Mouse (Mus musculus): ENCODE measurements around the gene R3hdm4.

The R3hdm4 gene

DNA sequence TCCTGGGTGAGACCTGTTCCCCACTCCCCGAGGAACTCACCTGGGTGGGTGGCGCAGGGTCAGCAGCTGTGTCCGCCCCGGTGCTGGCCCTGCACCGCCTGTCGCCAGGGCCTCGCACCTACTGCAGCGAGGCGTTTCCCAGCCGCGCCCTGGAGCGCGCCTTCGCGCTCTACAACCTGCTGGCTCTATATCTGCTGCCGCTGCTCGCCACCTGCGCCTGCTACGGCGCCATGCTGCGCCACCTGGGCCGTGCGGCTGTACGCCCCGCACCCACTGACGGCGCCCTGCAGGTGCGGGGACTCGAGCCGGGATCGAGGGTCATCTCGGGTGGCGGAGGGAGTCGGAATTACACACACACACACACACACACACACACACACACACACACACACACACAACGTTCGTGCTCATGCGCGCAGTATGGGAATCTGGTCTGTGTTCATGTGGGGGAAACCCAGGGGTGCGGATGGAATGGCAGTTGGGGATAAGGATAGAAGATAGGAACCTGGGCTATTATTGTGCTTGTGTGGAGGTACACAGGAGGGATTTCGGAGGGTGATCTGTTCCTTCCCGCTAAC, at the start of gene R3hdm4:
TSS of gene R3hdm4 (minus strand) at position 251 of the 578 bp plus-strand sequence.
- no peak for DNase-seq (ENCODE audit: low spot score in 2 of 2)

GRCm38 (mm10) chr10:79970415-79971182, 49.6 kb upstream of the R3hdm4 start, which contains the start of gene Grin3b:
Gene Grin3b (plus strand): TSS chr10:79970715.
- DNase-seq (ENCODE audit: low spot score in 2 of 2): no peak

- DNase-seq (ENCODE audit: low spot score in 2 of 2): no peak
These were observed 48.1 kb upstream of the R3hdm4 start for GRCm38 (mm10) chr10:79969124-79969568.

DNA sequence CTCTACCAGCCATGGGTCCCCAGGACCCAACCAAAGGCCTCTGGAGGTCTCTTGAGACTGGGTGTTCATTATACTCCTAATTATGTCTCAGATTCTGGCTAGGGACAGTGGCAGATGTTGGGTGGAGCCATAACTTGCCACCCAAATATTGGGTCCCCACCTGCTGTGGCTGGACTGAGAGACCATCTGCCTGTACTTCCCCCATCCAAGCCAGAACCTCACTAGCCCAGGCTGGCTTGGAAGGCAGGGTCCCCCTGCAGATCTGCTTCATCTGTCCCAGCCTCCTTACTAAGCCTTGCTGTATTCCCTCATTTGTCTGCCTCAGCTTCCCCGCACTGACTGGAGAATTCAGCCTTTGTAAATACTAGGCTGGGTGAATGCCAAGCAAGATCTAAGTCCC, 47.2 kb upstream of the R3hdm4 start:
- no peak for DNase-seq (ENCODE audit: low spot score in 2 of 2)

GRCm38 (mm10) chr10:79966886-79967400, 45.9 kb upstream of the R3hdm4 start:
- DNase-seq (ENCODE audit: low spot score in 2 of 2): no peak

DNA sequence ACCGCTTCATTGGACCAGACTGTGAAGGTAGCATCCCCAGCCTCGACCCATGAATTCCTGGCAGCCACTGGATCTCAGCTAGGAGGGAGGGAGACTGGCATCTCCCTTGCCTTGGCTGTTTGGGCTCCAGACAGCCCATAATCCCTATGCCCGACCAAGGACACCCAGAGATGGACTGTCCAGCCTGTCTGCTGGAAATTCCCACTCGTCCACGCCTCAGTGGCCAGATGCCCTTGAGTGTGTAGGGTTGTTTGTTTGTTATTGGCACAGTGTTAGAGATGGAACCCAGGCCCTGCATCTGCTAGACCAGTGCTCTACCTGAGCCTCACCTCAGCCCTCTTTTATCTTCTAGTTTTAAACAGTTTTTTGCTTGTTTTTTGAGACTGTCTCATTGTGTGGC, 44.3 kb upstream of the R3hdm4 start:
- DNase-seq (ENCODE audit: low spot score in 2 of 2): no peak

GRCm38 (mm10) chr10:79964727-79965126, 43.7 kb upstream of the R3hdm4 start:
- no peak for DNase-seq (ENCODE audit: low spot score in 2 of 2)

DNA sequence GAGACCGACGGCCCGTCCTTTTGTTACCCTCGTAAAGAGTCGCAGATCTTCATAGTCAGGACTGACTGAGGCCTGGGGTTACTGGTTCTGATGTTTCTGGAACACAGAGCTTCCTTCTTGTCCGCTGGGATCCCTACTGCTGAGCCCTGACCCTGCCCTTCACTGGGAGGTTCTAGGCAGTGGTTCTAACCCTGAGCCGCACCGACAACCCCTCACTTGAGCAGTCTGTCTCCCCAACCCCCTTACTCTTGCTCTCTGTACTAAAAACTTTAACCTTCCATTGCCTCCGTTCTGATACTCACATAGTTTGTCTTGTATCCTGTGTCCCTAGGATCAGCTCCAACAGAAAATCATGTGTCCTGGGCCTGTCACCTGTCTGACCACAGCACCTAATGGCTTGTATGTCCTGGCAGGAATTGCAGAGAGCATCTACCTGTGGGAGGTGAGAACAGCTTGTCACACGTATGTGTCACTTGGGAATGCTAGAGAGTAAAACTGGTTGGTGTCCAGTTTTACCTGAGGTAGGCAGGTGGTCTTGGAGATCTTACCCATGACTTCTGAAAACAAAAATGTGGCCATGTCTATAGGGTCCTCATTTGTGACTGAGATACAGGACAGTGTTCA, 39.8 kb upstream of the R3hdm4 start:
- DNase-seq (ENCODE audit: low spot score in 2 of 2): no peak

DNA sequence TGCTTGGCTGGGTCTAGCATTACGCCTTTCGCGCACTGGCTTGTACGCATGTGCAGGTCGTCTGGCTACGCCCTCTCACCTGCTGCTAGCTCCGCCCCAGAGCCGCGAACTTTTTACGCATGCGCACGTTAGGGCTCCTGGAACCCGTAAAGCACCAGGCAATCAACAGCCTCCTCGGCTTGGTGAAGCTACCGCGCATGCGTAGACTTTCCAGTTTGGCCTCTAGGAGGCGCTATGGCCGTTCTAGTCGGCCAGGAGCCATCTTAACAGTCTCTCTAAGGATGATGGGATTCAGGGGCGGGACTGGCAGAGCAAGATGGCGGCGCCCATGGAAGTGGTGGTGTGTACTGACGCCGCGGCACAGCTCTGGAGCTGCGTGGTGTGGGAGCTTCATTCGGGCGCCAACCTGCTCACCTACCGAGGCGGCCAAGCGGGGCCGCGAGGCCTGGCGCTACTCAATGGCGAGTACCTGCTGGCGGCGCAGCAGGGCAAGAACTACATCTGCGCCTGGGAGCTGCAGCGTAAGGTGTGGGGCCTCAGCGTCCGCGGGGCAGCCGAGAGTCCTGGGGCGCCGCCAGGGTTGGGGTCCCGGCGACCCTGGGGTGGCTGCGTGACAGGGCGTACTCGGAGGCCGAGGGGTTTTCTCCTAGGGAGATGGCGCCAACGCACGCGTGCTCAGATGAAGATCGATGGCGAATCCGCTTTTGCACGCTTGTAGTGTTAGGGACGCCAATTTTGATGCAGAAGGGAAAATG, 39.0 kb upstream of the R3hdm4 start, which contains the start of gene Wdr18:
TSS of gene Wdr18 (plus strand) at position 306 of the 755 bp plus-strand sequence.
- peak; percentile 99 to 100 for DNase-seq (ENCODE audit: low spot score in 2 of 2)

GRCm38 (mm10) chr10:79959412-79959811, 38.4 kb upstream of the R3hdm4 start:
- peak in 1 of 2 experiments; percentile 52 for DNase-seq (ENCODE audit: low spot score in 2 of 2)

DNA sequence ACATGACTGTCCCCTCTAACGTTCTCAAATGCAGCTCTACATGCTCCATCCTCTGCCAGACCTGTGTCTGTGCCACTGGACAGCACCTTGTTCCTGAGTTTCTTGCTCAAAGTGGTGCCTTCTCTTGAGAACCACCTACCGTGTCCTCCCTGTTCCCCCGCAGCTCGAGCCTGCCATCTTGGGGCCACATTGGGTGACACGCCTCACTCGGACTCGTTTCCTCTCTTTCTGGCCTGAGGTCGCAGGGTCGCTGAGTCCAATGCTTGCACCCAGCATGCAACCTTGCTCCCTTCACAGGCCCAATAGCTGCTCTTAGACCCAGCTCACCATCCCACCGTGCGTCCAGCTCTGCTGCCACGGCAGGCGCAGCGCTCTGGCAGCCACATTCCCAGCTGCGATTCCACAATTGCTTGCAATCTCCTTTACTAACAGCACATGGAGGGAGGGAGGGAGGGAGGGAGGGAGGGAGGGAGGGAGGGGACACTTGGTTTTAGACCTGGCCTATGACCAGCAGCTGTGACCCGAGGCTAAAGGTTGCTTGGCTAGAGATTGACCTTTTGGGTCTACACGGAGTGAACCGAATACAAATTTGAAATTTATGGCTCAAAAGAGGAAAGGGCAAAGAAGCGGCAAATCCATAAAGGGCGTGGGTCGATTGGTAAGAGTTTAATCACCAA, 37.3 kb upstream of the R3hdm4 start:
- DNase-seq (ENCODE audit: low spot score in 2 of 2): peak; percentile 80 to 87

- DNase-seq (ENCODE audit: low spot score in 2 of 2): no peak
These were observed 35.7 kb upstream of the R3hdm4 start for GRCm38 (mm10) chr10:79956643-79957154.

GRCm38 (mm10) chr10:79955691-79956090, 34.7 kb upstream of the R3hdm4 start:
- no peak for DNase-seq (ENCODE audit: low spot score in 2 of 2)

- peak in 1 of 2 experiments; percentile 50 for DNase-seq (ENCODE audit: low spot score in 2 of 2)
These were observed 32.9 kb upstream of the R3hdm4 start for GRCm38 (mm10) chr10:79953946-79954345.

DNA sequence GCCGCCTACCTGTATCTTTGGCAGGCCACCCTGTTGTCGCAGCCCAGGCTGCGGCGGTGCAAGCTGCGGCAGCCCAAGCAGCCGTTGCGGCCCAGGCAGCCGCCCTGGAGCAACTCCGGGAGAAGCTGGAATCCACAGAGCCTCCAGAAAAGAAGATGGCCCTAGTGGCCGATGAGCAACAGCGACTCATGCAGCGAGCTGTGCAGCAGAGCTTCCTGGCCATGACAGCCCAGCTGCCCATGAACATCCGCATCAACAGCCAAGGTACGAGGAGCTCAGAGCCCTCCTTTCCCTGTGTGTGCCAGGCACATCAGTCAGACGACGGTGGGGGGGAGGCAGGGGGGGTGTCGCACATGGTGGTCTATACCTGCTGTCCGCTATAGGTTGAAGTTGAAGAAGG, 29.7 kb upstream of the R3hdm4 start:
- DNase-seq (ENCODE audit: low spot score in 2 of 2): no peak

GRCm38 (mm10) chr10:79949873-79950272, 28.9 kb upstream of the R3hdm4 start:
- no peak for DNase-seq (ENCODE audit: low spot score in 2 of 2)

GRCm38 (mm10) chr10:79947502-79947901, 26.5 kb upstream of the R3hdm4 start:
- no peak for DNase-seq (ENCODE audit: low spot score in 2 of 2)

DNA sequence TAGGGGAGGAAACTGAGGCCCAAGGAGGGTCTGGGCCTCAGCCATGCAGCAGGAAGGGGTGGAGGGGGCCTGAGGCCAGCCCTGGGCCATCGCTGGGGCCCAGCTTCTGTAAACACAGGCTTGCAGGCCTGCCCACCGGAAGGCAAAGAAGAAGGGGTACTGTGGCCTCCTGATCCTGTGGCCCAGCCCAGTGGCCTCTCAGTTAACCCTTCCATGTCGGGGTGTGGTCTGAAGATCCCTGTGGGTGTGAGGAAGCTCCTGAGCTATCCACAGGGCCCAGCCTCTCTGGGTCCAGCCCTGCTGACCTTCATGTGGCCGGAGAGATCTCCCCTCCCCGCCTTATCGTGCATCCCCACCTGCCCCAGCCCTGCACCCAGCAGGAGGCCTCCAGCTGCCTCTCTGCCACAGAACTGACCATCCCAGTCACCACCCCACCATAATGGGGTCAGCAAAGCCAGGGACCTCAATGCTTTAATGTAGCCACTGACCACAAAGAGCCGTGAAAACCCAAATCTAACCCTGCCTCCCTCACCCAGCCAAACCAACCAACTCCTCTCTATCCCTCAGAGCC, 25.8 kb upstream of the R3hdm4 start:
- no peak for DNase-seq (ENCODE audit: low spot score in 2 of 2)

DNA sequence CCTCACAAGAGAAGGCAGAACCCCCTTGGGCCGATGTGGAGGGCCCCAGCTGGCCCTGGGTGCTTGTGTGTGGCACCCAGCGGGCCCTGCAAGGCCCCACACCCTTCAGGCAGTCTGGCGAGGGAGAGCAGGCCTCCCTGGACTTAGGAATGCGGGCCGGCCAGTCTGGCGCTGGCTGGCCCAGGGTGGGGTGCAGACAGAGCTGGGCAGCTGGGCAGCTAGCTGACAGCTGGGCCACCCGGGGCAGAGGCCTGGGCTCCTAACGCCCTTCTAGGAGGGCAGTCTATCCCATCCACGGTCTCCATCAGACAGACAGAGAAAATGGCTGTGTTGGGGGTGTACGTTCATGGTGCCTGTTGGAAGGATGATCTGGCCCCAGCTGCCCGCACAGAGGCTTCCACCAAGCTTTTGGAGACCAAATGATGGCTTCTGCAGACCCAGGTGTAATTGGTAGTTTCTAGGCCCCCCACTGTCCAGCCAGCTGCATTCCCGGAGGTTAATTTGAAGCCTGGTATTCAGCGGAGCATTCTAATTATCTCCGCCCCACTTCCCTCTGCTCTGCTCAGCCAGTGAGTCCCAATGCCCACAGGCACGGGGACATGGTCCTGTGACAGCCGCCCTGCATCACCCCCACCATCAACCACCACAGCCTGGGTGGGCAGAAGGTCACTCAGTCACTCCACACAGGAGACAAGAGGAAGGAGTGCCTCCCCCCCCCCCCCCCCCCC, 24.7 kb upstream of the R3hdm4 start:
- no peak for DNase-seq (ENCODE audit: low spot score in 2 of 2)

- DNase-seq (ENCODE audit: low spot score in 2 of 2): peak in 1 of 2 experiments; percentile 48
These were observed 22.5 kb upstream of the R3hdm4 start for GRCm38 (mm10) chr10:79943471-79943901.
